Mouse (Mus musculus): ENCODE measurements around the gene Ulk4.

The Ulk4 gene

DNA sequence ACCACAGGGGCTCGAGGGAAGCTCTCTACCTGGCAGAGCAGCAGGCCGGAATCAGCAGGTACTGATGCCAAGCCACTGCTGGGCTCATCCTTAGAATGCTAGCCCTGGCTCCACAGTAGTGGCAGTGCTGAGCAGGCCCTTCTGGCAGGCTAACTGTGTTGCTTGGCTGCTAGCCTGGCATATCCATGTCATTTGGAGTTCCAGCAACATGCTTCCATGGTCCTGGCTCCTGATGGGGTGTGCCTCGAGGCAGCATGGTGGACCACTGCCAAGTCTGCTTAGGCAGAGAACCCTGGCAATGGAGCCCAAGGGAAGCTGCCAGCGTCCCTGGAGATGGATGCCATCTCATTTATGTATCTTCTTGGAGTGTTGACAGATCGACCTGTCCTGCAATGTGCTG, 169.4 kb downstream of the Ulk4 start:
- DNase-seq (ENCODE audit: low read depth, low spot score) = no peak

DNA sequence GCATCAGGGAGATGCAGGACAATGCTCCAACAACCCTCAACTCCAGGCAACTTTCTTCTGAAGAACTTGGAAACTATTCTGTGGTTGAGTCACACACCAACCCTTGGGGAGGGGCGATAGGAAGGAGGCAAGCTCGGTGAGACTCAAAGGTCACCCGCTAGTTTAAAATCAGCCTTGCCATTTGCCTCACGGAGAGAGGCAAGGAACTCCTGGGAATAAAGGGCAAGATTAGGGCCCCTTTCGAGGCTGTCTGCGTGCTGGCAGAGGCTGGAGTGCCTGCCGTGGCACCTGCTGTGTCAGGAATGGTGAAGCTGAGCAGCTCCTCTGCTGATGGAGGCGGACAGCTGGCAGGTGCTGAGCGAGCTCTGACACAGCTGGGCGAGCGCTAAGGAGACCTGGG, 169.9 kb downstream of the Ulk4 start:
- no peak for DNase-seq (ENCODE audit: low read depth, low spot score)

DNA sequence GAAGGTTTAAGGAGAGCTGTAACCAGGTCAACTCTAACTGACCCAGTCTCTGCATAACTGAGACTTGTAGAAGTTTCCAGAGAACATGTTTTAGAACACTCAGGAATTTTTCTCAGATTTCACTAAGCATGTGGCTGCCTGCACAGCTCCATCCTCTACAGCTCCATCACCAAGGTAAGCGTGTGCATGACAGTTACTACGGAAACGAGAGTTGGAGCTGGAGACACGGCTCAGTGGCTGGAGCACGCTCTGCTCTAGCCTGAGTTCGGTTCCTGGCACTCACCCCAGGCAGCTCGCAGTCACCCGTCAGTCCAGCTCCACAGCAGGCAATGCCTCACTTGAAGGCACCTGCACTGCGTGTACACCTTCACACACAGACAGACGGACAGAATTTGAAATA, 175.5 kb downstream of the Ulk4 start:
- DNase-seq (ENCODE audit: low read depth, low spot score) = no peak

DNA sequence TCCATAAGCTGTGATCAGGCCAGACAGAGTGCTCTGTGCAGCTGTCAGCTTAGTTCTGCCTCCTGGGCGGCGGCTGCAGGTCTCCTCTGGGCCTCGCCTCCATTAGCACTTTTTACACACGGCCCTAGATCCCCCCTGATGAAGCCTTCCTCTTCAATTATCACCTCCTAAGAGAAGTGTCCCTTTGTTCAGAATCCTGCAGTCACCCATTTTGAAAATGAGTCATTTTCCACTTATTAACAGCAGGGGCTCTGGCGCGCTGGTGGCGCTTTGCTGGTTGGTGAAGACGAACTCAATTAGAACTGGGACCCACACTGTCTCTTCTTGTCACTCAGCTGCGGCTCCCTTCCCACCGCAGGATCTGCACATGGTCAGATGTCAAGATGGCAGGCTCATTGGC, 177.5 kb downstream of the Ulk4 start:
- DNase-seq (ENCODE audit: low read depth, low spot score) = no peak

DNA sequence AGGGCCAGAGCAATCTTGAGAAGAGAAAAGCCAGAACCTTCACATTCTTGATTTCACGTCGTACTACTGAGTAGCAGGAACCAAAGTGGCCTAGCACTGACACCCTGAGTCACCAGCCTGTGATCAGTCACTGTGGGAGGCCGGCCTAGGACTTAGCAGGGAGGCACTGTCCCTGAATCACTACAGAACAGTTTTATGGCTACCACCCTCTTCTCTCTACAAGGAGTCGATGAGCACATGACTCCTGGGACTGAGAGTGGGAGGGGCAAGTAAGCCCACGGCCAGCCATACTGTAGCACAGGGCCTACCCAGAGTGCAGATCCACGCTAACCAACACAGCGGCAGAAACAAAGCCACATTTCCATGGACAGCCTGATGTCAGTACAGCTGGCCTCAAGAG, 183.2 kb downstream of the Ulk4 start:
- no peak for DNase-seq (ENCODE audit: low read depth, low spot score)

DNA sequence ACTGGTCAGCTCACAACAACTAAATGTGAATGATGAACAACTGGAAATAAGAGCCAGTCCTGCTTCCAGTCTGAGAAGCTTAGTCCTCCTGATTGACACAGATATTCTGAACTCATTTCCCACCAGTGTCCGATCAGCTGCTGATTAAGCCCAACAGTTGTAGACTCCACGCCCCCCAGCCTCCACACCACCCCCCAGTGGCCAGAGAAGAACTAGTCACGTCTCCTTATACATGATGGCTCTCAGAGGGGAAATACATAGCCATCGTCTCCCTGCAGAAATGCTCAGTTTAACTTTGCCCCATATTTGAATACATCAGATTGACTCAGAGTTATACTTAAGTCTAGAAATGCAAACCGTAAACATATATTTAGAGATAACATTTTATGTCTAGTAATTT, 184.4 kb downstream of the Ulk4 start:
- DNase-seq (ENCODE audit: low read depth, low spot score) = no peak

DNA sequence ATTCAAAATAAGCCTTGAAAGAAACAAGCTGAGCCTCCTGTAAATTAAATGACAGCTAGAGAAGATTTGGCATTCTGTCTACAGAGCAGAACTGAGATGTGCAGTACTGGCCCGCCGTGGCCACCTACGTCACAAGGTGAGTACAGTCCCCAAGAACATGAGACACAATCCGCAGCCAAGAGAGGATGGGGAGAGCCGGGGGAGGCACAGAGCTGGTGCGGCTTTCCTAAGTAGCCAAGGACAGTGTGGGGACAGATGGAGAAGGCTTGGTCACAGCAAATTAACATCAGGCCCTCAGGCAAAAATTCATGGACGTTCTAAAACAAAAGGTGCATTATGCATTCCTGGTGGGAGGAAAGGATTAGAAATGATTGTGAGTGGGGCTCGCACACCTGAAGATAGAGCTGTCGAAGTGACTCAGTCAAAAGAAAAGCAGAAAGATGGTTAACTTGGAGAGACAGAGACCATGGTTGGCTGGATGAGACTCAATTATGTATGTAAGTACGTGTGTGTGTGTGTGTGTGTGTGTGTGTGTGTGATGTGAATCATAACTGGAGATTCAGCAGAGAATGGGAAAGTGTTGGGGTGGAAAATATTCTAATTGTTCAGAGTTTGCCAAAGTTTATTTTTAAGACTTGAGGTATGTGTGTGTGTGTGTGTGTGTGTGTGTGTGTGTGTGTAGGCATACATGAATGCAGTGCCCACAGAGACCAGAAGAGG, 185.8 kb downstream of the Ulk4 start:
- no peak for DNase-seq (ENCODE audit: low read depth, low spot score)

DNA sequence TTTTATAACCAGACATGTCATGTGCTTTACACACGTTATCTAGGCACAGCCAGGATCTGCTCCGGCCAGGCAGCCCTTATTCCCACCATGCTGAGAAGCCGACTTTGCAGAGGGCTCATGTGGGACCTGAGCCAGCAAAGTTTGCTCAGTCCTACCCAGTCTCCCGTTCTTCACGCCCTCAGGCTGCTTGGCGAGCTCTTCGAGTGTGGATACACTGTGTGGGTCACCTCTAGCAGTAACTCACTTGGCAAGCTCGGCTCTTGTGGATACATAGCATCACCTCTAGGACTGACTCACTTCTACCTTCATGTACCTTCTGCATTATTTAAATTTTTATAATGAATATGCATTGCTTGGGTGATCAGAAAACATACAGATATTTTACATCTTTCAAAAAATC, 189.3 kb downstream of the Ulk4 start:
- no peak for DNase-seq (ENCODE audit: low read depth, low spot score)

DNA sequence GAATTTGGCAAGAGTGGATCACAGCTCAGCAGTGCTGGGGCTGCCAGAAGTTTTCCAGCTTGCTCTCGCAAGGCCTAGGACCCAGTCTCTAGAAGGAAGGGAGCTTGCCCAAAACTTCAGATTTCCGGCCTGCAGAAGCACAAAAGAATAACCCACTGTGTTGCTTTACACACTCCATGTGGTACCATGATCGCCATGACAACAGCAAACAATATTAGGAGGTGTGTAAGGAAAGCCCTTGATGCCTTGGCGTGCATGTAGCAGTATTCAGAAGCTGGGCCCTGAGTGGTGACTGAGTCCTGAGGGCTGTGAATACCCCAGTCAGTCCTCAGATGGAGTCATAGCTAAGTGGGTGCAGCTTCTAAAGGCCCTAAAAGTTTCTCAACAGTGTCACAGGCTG, 192.8 kb downstream of the Ulk4 start:
- no peak for DNase-seq (ENCODE audit: low read depth, low spot score)

DNA sequence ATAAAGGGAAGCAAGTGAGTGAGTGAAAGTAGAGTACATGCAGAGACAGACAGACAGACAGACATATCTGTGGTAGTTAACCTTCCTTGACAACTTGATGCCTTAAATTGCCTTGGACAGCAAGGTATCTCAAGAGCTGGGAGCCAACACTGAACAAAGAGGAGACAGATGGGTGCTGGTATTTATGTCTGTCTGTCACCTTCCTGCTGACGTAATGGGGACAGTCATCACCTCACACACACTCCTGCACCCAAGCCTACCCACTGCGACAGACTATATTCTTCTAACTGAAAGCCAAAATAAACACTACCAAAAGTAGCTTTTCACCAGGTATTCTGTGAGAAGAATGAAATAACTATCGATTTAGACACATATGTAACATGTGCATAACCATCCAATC, 196.2 kb downstream of the Ulk4 start:
- no peak for DNase-seq (ENCODE audit: low read depth, low spot score)

DNA sequence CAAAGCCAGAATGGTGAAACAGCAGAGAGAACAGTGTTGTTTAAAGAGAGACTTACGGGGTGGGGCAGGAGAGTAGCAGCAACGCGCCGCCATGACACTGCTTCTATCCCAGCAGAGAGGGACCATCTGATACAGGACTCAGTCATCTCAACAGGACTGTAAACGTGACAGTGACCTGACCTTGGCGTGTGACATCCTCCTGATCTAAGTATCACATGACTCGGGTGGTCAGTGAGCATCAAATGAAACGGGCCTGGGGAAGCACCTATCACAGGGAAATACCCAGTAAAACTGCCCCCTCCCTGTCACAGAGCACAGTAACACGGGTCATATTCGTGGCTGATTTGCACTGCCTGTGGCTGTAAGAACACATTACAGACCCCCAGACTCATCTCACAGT, 196.6 kb downstream of the Ulk4 start:
- DNase-seq (ENCODE audit: low read depth, low spot score) = no peak

DNA sequence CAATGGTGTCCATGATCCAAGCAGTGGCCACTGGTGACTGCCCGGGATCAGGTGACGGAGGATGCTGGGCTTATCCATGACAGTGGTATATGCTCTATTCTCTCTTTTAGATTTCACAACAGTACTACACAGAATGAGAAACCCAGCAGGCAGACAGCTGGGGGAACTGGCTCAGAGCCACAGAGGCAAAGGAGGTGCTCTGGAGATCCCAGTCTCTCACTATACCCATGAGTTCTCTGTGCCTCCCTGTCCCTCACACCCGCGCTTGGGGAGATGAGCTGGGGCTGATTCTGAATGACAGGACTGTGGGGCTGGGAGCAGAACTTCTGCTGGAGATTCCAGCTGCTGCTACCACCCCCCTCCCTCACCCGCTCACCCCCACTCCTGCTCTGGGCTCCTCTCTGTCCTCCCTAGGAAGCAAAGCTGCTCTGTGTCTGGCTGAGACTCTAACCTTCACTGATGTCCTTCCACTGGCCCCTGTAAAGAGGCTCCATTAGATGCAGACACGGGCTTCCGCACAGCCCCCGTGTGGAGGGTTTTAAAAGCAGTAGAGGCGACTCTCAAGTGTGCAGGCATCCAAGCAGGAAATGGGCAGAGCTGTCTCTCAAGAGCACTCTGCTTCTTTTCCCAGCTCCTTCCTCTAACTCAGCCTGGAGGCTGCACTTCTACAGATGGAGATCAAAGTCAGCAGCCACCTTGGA, 197.5 kb downstream of the Ulk4 start:
- DNase-seq (ENCODE audit: low read depth, low spot score) = no peak

DNA sequence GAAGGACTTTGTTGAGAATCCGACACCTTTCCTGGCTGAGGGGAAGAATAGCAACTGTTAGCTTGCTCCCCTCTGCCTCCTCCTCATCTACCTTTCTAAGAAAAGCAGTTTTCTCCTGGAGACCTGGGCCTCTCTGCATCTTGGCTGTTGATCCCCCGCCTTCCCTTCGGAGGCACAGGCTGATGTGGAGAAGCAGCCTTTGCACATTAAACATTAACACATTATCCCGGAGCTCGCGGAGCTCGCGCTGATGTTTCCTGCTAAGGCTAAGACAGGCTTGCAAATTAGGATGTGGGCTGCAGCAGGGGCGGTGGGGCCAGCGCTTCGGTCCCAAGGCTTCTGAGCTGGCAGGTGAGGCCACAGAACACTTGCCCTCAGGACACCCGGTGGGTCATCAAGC, 200.7 kb downstream of the Ulk4 start:
- DNase-seq (ENCODE audit: low read depth, low spot score) = no peak

DNA sequence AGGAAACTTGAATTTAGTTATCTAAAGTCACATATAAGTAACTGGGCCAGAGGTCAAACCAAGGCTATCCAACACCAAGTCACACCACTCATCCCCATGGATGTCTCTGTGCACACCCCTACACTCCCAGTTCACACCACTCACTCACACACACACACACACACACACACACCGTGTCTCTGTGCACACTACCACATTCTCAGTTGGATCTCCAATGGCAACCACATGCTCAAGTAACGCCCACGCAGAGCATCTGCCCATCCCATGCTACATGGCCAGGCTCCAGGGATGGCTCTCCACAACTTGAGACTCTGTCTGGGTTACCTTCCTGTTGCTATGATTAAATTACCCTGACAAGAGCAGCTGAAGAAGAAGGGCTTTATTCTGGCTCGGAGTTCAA, 201.8 kb downstream of the Ulk4 start:
- DNase-seq (ENCODE audit: low read depth, low spot score) = no peak

DNA sequence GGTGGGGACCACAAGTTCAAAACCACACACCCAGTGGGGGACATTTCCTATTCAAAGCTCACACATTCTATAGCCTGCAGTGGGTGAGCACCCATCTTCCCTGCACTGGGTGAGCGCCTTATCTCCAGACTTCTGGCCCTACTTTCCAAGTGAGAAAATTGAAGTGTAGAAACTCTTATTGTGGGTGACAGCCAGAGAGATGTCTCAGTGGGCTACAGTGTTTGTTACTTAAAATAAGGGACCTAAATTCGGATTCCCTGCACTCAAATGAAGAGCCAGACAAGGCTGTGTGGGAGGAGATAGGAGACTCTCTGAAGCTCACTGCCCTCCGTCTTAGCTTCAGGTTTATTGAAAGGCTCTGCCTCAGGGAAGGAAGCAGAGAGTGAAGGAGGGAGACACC, 202.3 kb downstream of the Ulk4 start:
- no peak for DNase-seq (ENCODE audit: low read depth, low spot score)

DNA sequence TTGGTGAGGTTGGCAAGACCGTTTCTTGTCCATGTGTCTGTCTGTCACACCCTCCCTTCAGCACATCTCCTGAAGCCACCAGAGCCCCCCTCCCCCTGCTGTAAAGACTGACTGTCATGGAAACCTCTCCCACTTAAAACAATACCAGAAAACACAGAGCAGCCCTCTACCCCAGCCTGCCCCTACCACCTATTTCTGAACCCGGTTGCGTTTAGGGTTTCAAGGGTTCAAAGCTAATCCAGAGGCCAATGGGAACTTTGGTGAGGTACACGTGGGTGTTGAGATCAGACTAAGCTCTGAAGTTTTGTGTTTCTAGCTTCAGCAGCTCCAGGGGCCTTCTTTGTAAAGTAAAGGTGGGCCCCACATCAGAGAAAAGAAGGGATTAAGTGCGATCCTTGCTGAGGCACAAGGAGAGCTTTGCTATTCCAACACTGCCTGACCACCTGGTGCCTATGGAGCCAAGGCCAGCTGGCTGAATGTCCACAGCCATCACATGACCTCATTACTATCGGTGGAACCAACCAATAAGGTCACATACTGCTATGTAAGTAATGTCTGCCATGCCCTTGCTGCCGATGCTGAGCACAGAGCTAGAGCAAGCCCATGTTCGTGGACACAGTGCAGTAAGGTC, 204.8 kb downstream of the Ulk4 start:
- DNase-seq (ENCODE audit: low read depth, low spot score) = no peak

DNA sequence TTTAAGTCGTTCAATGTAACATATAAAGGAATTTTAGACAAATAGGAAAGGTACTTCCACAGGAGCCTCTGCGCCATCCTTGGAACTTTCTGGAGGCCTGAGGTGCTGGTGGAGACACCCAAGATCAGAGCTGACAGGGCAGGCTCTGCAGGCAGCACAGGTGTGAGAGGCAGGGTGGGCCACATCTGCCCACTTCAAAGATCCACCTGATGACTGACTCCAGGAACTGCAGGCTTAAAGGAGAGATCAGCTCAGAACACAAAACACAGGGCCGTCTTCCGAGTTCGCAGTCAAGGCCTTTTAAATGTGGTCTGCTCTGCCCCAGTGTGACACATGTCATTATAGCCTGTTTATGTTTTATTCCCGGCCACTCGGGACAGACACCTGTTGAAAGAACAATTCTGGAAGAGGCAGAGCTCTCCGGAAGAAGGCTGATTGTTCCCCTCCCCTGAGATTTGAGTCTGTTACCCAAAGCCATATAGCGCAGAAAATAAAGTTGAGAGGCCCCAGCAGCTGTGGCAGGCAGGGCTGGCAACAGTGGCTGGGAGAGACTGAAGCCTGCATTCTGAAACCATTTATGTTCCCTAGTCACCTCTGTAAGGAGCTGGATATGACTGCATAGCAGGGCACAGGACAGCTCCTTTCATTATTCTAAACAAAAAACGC, 205.4 kb downstream of the Ulk4 start:
- DNase-seq (ENCODE audit: low read depth, low spot score) = no peak

DNA sequence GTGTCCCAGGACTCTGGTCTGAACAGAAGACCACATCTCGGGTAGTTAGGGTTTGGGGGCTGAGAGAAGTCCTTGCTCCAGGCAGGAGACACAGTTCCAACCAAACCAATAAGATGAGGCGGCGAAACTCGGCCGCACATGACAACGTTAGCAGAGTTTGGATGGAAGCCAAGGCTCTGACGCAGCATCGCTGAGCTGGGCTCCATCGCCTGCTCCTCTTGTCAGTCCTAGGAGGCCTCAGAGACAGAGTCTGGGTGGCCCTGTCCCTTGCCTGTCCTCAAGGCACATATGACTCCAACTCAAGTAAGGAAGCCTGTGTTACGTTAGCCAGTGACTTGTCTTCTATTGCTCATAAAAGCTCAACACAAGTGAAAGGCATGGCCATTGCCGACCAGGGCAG, 205.9 kb downstream of the Ulk4 start:
- DNase-seq (ENCODE audit: low read depth, low spot score) = no peak

DNA sequence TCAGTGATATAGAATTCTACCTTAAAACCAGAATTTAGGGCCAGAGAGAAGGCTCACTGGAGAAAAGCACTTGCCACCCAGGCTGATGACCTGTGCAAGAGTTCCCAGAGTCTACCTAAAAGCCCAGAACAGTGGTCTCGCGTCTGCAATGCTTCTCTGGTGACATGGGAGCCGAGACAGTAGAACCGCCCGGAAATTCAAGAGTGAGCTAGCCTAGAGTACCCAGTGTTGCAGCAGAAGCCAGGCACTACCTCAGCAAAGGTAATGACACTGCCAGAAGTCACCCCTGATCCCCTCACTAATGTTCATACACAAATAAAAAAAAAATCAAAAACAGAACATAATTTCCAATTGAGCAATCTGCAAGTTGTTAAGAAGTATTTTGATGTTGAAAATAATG, 208.9 kb downstream of the Ulk4 start:
- DNase-seq (ENCODE audit: low read depth, low spot score) = no peak

DNA sequence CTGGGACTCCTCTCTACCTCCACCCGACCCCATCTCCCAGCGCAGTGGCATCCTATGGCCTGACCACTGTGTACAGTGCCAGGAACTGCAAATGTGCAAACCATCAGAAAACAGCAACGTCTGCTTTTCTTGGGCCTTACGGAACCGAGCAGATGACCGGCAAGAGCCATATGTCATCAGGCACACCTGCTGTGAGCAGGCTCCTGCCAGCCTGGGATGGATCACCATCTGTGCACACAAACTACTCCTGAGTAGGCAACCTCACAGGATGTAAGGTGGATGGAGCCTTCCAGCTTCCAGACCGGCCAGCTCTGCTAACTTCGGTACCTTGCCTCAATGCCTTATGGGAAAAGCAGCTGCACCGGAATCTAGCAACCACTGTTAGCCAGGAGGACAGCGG, 210.0 kb downstream of the Ulk4 start:
- no peak for DNase-seq (ENCODE audit: low read depth, low spot score)

DNA sequence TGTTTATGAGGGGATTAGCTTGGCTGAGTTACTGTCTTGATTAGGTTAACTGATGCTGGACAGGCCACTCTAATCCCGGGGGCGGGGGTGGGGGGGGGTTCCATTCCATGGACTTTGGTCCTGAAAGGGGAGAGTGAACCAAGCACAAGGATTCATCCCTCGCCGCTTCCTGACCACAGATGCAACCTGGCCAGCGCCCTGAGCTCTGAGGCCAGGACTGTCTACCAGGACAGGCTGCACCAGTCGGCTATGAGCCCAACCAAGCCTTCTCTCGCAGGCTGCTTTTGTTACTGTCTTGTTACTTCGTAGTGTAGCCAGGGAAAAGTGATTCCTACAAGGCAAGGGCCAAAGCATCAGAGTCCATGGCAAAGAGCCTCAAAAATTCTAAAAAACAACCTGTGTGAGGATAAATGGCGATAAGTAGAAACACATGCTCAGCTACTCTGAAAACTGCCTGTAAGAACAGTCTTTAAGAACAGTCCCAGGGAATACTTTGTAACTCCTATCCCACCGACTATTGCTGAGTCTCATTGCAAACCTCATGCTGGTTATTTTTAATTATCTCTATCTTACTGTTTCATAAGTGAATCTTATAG, 211.5 kb downstream of the Ulk4 start:
- no peak for DNase-seq (ENCODE audit: low read depth, low spot score)
